Mouse (Mus musculus) CD4-positive, CD25-positive, alpha-beta regulatory T cell, adult 4 months (primary cell): Measurements from ENCODE around the gene Ptgdr. TPM values are rescaled to one million over a fixed set of nuclear protein-coding genes. Genes with fewer than 3 reads are reported as not detected.

Experiments
- polyA plus RNA-seq, 2 experiments: library from polyadenylated mRNA; unstranded; fragments of 100-300 nt; shearing (Covaris generic); gene quantifications; one replicate each; pipeline ENCODE4 v1.2.1; 2017

Gene Ptgdr
- polyA plus RNA-seq, 2 experiments from 2014 or later, result not detected

Other genes starting within 250 kb of the Ptgdr start
- not detected for gene Gm5624, start 231.4 kb downstream of the Ptgdr start, polyA plus RNA-seq
- gene Gm8257, start 152.9 kb downstream of the Ptgdr start, polyA plus RNA-seq, result not detected
- not detected for gene Gm8267, start 109.0 kb downstream of the Ptgdr start, polyA plus RNA-seq
- gene Ptger2, start 128.8 kb upstream of the Ptgdr start, polyA plus RNA-seq, result 10 to 100 TPM; 53.3 to 78.7 TPM